Mouse (Mus musculus) bone marrow macrophage, adult 2 months (primary cell): Measurements from ENCODE around the gene Prkrip1.

Experiments
- CTCF ChIP-seq: IDR thresholded peaks from 2 replicates; pipeline ENCODE4 v1.5.1; 2012; ENCODE audit warnings: low read depth, mild to moderate bottlenecking, low read length, moderate library complexity
- POLR2A ChIP-seq: IDR thresholded peaks from 2 replicates; pipeline ENCODE4 v1.6.1; 2012; ENCODE audit warnings: mild to moderate bottlenecking, low read depth, low read length, borderline replicate concordance

- TF ChIP-seq CTCF (no peak), POLR2A (no peak)
Observed at GRCm38 (mm10) chr5:136139393-136139792, 59.4 kb downstream of the Prkrip1 start.
